Mouse (Mus musculus) gastrocnemius, postnatal 36 days (tissue): Measurements from ENCODE around the gene Lsm5. TPM values are rescaled to one million over a fixed set of nuclear protein-coding genes. Genes with fewer than 3 reads are reported as not detected.
A peak's percentile ranks its signal among the peaks of the same experiment; 100 is the strongest.

Experiments
- DNase-seq, 2 experiments: peaks; one replicate each; pipeline ENCODE4 v3.0.0; 2022
- intact Hi-C: fragments of 180-260 bp; cut with DNase I; formaldehyde crosslinking; loops from one replicate; pipeline ENCODE4 v1.15.1; 2025
- long read RNA-seq, 2 experiments: library from polyadenylated mRNA; stranded (forward); transcript quantifications; one replicate each; pipeline ENCODE4 v2.0.0; 2021
- total RNA-seq, 2 experiments: library from RNA; stranded (reverse); gene quantifications; 2 replicates each; pipeline ENCODE4 v1.2.3; 2021

The Lsm5 gene
- 10 to 100 TPM; 12.1 to 14.8 TPM for total RNA-seq
- long read RNA-seq, experiment 1, transcript Lsm5-201 (5 exons, 494 nt) = major isoform, 24 of 24 reads
- long read RNA-seq, experiment 1, partial matches to known transcripts = 0 of 24 reads
- long read RNA-seq, experiment 1, other reads (novel, unspliced or antisense) = 0 of 24 reads
- long read RNA-seq, experiment 2, transcript Lsm5-201 (5 exons, 494 nt) = major isoform, 24 of 24 reads
- long read RNA-seq, experiment 2, partial matches to known transcripts = 0 of 24 reads
- long read RNA-seq, experiment 2, other reads (novel, unspliced or antisense) = 0 of 24 reads

DNA sequence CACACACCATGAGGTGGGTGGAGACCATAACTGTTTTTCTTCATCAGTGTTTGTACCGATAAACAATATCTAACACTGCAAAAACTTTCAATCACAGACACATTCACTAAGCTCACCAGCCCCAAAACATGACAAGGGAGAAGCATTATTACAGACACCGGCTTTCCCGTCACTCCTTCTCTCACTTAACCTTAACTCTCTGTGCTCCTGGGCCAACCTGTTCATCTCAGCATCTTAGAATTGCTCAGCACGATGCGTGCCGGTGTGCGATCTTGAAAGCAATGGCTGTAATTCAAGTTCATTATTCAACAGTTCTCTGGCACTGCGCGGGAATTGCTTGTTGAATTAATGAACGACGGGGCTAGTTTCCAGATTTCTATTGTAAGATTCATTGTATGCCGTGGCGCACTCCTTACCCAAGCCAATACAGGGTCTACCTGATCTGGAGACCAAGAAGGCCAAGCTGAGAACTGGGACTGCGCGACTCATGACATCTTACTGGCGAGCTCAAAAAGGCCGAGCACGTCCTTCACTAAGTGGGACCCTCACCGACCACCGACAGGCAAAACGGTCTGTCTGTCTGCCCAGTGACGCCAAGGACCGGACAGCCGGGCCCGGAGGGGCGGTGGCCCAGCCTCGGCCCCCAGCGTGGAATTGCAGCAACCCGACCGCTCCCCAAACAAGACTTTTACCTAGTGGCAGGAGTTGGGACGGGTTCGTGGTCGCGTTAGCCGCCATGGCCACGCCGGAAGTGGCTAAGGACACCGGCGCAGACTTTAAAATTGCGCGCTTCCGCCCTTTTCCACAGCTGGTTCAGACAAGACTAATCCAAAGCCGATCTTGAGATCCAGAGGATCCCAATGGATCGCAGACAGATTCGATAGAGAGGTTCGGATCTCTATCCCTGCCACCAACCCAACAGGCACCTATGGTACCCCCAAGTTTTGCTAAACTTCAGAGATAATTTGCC lies at the start of gene Lsm5:
Lsm5 (minus strand) TSS at position 780 of the 970 bp plus-strand sequence.
- intact Hi-C loops = no loop called here
- peak; percentile 68 to 70 for DNase-seq

DNA sequence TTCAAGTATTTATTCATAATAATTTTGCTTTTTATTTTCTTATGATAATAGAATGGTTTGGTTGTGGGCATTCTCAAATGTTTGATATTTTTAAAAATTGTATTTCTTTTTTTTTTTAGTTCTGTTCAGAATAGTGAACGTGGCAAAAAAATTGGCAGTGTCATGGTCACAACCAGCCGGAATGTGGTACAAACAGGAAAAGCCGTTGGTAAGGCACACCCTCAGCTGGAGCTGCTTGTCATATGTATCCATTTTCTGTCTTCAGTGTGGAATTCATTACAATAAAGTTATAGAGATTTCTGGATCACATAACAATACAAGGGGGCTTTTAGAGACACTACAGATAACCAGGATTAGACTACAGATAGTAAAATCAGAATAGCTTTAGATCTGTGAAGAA lies 49.2 kb upstream of the Lsm5 start:
- DNase-seq = no peak

DNA sequence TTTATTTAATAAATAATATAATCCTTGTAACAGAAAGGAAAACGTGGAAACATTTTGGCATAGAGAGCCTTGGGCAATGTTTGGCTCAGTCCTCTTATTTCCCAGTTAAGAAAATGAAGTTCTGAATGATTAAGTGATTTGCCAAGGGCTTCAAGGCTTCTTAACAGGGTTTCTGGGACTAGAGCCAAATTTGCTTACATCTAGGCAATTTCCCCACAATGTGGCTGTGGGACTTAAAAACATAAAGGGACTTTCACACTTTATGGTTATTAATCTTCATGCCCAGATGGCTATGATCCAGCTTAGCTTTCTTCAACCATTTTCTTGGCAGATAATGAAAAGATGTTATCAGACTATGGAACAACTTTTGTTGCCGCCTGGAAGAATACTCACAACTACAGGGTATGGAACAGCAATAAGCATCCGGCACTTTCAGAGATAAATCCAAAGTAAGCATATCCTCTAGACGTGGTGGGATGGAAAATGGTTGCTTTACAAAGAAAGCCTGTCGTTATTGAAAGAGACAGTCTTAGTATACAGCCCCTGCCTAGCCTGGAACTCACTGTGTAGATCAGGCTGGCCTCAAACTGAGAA lies 41.5 kb upstream of the Lsm5 start:
- DNase-seq = no peak
- intact Hi-C loops = no loop called here

More for the DNA sequence above, 49.2 kb upstream of the Lsm5 start:
- intact Hi-C loops = no loop called here

DNA sequence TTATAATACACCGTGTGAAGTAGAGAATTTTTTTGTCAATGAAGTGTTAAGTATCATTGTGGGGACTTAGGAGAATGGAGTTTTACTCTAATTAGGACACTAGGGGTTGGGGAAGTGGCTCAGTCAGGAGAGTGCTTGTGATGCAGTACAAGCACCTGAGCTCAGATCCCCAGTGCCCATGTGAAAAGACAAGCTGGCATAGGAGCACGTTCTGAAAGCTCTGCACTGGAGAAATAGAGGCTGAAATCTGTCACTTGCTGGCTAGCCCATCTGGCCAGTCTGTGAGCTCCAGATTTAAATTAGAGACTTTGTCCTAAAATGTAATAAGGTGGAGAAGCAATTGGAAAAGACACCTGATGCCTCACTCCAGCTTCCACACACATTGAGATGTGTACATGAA lies 28.0 kb upstream of the Lsm5 start:
- intact Hi-C loops = no loop called here
- no peak for DNase-seq

DNA sequence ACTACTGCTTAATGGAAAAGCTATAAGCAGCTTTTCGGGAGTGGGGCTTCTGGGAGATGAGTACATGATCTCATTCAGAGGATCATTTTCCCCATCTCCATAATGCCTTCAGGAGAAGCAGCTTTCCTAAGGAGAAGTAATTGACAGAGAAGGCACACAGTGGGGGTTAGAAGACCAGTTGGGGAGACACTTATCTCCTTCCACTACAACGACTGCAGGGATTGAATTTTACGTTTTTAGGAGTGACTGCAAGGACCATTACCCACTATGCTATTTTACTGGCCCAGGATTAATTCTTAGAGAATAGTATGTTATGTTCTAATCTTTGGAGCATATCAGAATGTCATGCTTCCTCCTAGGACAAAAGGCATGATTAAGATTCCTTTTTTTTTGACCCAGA lies 16.4 kb upstream of the Lsm5 start:
- no peak for DNase-seq
- intact Hi-C loops = no loop called here

DNA sequence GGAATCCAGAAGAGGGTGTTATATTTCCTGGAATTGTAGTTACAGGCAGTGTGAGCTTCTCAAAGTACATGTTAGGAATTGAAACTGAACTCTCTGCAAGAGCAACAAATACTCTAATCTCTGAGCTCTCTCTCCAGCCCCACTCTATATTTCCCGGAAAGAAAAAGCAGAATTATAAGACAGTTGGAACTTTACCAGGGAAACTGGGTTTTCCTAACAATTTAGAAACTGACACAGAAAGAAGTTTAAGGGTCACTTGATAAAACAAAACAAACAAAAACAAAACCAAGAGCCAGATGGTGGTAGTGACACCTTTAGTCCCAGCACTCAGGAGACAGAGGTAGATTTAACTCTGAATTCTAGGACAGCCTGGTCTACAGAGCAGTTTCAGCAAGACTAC lies 14.6 kb upstream of the Lsm5 start:
- intact Hi-C loops = loop anchor here (10.0 kb wide), 1 partner anchor 206 kb away; the partner anchor contains the start of genes Nt5c3 and Vmn1r4
- DNase-seq = no peak

DNA sequence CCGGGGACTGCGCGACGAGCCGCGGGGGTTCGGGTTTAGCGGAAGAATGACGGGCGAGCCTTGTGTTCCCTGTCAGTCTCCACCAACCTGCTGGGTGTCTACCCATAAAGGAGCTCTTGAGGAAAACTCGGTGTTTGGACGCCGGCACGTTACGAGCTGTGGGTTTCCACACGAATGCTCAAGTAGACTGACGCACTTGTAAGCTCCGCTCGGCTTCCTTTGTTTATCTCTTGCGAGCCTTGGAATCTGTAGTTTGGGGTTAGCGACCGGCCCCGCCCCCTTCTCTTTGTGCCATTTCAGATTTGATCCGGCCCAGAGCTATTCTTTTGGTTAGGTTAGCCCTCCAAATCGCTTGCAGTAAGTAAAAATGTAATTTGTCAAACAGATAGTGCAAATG lies 10.8 kb upstream of the Lsm5 start:
- DNase-seq = peak in 1 of 2 experiments; percentile 3
- intact Hi-C loops = loop anchor here (10.0 kb wide), 1 partner anchor 210 kb away; the partner anchor contains the start of genes Nt5c3 and Vmn1r4

DNA sequence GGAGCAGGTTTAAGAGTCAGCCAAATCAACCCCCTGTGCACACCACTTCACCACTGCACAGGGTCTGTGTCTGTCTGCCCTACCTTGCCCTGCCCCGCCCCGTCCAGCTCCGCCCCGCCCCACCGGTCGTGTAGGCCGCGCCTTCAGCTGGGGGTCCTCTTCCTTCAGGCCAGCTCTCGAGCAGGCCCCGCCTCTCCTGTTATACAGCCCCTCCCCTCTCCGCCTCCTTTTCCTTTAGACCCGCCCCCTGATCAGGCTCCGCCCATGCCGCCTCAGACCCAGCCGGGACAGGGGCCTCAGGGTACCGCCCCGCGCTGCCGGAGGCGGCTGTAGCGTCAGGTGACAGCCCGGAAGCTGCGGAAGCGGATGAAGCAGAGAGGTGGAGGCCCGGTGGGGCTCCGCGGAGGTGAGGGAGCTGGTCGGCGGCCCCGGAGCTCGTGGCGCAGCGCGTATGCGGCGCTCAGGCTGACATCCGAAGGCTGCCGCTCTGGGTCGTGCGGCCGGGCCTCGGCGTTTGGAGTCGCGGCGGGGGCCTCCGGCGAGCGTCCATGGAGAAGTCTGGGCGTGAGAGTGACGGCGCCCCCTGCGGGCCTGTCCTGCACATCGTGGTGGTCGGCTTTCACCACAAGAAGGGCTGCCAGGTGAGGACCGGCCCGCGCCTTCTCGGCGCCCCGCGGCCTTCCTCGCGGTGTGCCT lies 10.2 kb upstream of the Lsm5 start, which contains the start of gene Avl9:
Avl9 (plus strand) TSS at position 326 of the 696 bp plus-strand sequence.
- DNase-seq = peak; percentile 96 to 98
- intact Hi-C loops = loop anchor here (10.0 kb wide), 1 partner anchor 210 kb away; the partner anchor contains the start of genes Nt5c3 and Vmn1r4

DNA sequence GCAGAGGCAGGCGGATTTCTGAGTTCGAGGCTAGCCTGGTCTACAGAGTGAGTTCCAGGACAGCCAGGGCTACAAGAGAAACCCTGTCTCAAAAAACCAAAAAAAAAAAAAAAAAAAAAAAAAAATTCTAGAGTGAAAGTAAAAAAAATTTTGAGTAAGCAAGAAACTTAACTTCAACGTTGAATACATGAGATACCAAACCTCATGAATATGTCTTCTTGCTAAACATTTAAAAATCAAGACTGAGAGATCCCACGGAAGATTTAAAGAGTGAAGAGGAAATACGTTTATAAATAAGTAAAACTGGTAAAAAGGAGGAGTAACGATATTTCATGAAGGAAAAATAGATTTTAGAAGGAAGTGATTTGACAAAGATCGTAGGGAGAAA lies 9.7 kb upstream of the Lsm5 start:
- DNase-seq = no peak
- intact Hi-C loops = loop anchor here (10.0 kb wide), 1 partner anchor 211 kb away; the partner anchor contains the start of genes Nt5c3 and Vmn1r4

DNA sequence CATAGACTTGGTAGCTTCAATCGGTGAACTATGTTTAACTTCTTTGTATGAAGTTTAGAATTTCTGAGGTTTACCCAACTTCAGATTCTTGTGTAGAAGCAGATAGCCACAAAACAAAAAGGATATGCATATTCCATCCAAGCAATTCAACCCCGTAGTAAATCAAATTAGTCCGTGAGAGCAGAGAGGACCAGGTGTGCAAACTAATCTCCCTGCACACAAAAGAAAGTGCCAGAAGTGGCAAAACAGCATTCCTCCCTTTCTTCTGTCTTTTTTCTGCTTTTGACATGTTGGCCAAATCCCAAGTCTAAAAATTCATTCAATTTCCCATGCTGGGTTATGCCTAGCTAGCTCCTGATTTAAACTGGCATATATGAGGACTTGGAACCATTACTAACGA lies 12.1 kb downstream of the Lsm5 start:
- DNase-seq = no peak
- intact Hi-C loops = loop anchor here (5.0 to 10.0 kb wide), 2 partner anchors 210 to 628 kb away; no protein-coding TSS in a partner anchor

DNA sequence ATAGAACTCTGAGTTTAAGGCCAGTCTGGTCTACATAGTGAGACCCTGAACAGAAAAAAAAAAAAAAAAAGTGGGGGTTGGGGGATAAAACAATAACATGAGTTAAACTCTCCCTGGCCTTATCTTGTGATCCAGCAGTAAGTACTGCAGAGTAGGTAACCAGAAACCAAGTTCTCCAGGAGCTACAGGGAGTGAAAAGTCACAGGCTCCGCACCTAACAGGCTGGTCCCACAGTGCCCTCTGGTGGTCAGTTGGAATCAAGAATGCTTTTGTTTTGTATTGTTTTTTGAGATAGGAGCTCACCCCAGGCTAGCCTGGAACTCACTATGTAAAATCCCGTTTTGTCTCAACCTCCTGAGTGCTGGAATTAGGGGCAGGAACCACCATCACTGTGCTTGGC lies 13.3 kb downstream of the Lsm5 start:
- DNase-seq = peak in 1 of 2 experiments; percentile 41
- intact Hi-C loops = loop anchor here (5.0 to 10.0 kb wide), 2 partner anchors 209 to 626 kb away; no protein-coding TSS in a partner anchor

DNA sequence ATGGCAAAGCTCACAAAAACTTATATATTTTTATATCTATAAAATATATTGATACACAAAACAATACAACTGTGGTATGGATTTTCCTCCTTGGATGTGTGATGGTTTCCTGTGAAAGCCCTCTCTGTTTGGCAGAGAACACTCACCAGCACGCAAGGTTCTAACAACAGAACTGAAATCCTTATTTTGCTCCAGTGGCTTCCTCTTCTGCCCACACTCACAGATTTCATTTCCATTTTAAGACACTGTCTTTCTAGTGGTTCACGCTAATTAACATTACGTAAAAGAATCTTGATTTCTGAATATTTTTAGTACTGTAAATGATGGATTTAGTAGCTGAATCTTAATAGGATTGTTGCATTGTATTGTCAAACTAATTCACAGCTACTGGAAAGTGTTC lies 16.3 kb downstream of the Lsm5 start:
- intact Hi-C loops = no loop called here
- DNase-seq = no peak

DNA sequence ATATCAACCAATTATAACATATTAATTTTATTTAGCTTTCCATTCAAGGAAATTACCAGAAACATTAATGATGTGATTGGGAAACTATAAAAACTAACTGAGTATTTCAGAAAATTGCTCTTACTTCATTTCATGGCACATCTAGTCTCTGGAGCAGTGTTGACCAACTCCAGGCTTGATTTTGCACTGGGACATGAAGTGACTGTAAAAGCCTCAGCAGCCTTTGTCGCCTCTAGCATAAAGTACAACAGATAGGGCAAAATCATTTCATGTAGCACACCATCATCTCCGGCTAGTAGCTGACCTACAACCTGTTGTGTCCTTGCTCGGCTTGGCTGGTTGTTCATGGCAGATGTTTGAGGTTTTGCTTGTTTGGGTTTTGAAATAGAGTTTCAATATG lies 40.1 kb downstream of the Lsm5 start:
- intact Hi-C loops = no loop called here
- no peak for DNase-seq

DNA sequence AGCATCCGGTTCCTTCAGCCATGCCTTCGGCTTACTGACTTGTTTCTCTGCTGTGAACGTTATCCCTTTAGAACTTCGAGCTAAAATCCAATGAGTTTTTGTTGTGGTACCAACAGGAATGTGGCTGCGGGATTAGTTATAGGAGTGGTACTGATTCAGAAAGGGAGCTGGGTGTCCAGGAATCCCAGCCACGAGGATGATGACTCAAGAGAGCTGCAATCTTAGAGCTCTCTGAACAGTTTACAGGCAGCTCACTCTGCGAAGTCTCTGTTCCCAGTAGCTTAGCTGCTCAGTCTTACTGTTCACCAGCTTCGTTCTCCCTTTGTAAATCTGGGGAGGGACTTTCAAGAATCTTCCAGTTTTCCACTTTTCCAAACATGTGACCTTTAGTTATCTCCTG lies 49.1 kb downstream of the Lsm5 start:
- intact Hi-C loops = no loop called here

DNA sequence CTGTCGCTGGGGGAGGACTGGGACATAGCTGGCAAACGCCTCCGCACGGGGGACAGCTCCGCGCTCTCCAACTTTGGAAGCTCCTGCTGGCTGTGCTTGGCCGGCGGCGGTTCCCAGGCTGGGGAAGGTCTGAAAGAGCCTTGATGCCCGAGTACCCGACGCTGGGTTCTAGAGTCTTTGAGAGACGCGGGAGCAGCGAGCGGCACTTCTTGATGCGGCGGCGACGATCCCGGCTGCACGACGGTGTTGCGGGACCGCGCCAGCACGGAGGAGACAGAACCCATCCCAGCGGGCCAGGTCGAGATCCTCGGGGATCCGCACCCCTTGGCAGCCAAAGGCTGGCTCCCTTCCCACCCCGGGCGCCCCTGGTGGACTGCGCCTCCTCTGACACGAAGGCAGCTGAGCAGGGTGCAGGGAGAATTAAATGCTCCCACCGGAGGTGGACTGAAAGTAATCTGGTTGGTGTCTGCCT lies 52.4 kb downstream of the Lsm5 start:
- intact Hi-C loops = no loop called here
- DNase-seq = no peak

More for the DNA sequence above, 49.1 kb downstream of the Lsm5 start:
- DNase-seq = no peak

Other genes starting within 250 kb of the Lsm5 start
- under 1 TPM; 0.41 to 0.47 TPM for gene Pde1c, start 135.6 kb downstream of the Lsm5 start, total RNA-seq
- gene Avl9, start 10.2 kb upstream of the Lsm5 start, total RNA-seq = 1 to 10 TPM; 2.7 to 4.0 TPM
- gene Kbtbd2, start 93.1 kb upstream of the Lsm5 start, total RNA-seq = 10 to 100 TPM; 19.3 to 21.0 TPM
- 10 to 100 TPM; 44.4 to 48.4 TPM for gene Fkbp9, start 127.3 kb upstream of the Lsm5 start, total RNA-seq
- 10 to 100 TPM; 54.5 to 56.3 TPM for gene Nt5c3, start 219.2 kb upstream of the Lsm5 start, total RNA-seq
- gene Vmn1r4, start 219.3 kb upstream of the Lsm5 start, total RNA-seq = under 1 TPM in 1 of 2 experiments, not detected in 1; 0.25 TPM